Mouse (Mus musculus): ENCODE measurements around the gene Gm11627.
"Not testable (repeated sequence)": the region's sequence is repeated elsewhere in the genome, so short reads cannot be mapped to it uniquely, and the experiment has no call there.

Gene Gm11627

GRCm38 (mm10) chr11:102579165-102580033, at the start of gene Gm11627:
TSS of gene Gm11627 (minus strand) at chr11:102579461.
- DNase-seq (ENCODE audit: low read depth, low spot score): no peak
- Histone ChIP-seq H3K36me3 (ENCODE audit: control insufficient read depth, insufficient read depth, low read length, poor library complexity, severe bottlenecking) (no peaks in the 10 kb centered on the region), H3K27me3 (ENCODE audit: control insufficient read depth, insufficient read depth, low read length, poor library complexity, severe bottlenecking) (peaks cover 3% of the 10 kb centered on the region; the same call in 1 of the 2 replicates)

GRCm38 (mm10) chr11:102628529-102628928, 49.3 kb upstream of the Gm11627 start:
- DNase-seq (ENCODE audit: low read depth, low spot score): no peak
- Histone ChIP-seq H3K36me3 (ENCODE audit: control insufficient read depth, insufficient read depth, low read length, poor library complexity, severe bottlenecking) (no peaks in the 10 kb centered on the region), H3K27me3 (ENCODE audit: control insufficient read depth, insufficient read depth, low read length, poor library complexity, severe bottlenecking) (no peaks in the 10 kb centered on the region; the same call in 1 of the 2 replicates)

- H3K36me3 ChIP-seq (ENCODE audit: control insufficient read depth, insufficient read depth, low read length, poor library complexity, severe bottlenecking): no peaks in the 10 kb centered on the region
- DNase-seq (ENCODE audit: low read depth, low spot score): no peak
- H3K27me3 ChIP-seq (ENCODE audit: control insufficient read depth, insufficient read depth, low read length, poor library complexity, severe bottlenecking): no peaks in the 10 kb centered on the region; the same call in 1 of the 2 replicates
These were observed 48.1 kb upstream of the Gm11627 start for GRCm38 (mm10) chr11:102627171-102627931.

- Histone ChIP-seq H3K27me3 (ENCODE audit: control insufficient read depth, insufficient read depth, low read length, poor library complexity, severe bottlenecking) (no peaks in the 10 kb centered on the region; the same call in 1 of the 2 replicates), H3K36me3 (ENCODE audit: control insufficient read depth, insufficient read depth, low read length, poor library complexity, severe bottlenecking) (no peaks in the 10 kb centered on the region)
- no peak for DNase-seq (ENCODE audit: low read depth, low spot score)
These were observed 45.7 kb upstream of the Gm11627 start for GRCm38 (mm10) chr11:102624888-102625407.

GRCm38 (mm10) chr11:102623876-102624789, 44.9 kb upstream of the Gm11627 start:
- DNase-seq (ENCODE audit: low read depth, low spot score): no peak
- no peaks in the 10 kb centered on the region; the same call in 1 of the 2 replicates for H3K27me3 ChIP-seq (ENCODE audit: control insufficient read depth, insufficient read depth, low read length, poor library complexity, severe bottlenecking)
- no peaks in the 10 kb centered on the region for H3K36me3 ChIP-seq (ENCODE audit: control insufficient read depth, insufficient read depth, low read length, poor library complexity, severe bottlenecking)

GRCm38 (mm10) chr11:102619449-102619848, 40.2 kb upstream of the Gm11627 start:
- Histone ChIP-seq H3K36me3 (ENCODE audit: control insufficient read depth, insufficient read depth, low read length, poor library complexity, severe bottlenecking) (no peaks in the 10 kb centered on the region), H3K27me3 (ENCODE audit: control insufficient read depth, insufficient read depth, low read length, poor library complexity, severe bottlenecking) (no peaks in the 10 kb centered on the region; the same call in 1 of the 2 replicates)
- DNase-seq (ENCODE audit: low read depth, low spot score): no peak

- Histone ChIP-seq H3K27me3 (ENCODE audit: control insufficient read depth, insufficient read depth, low read length, poor library complexity, severe bottlenecking) (no peaks in the 10 kb centered on the region), H3K36me3 (ENCODE audit: control insufficient read depth, insufficient read depth, low read length, poor library complexity, severe bottlenecking) (no peaks in the 10 kb centered on the region)
- DNase-seq (ENCODE audit: low read depth, low spot score): no peak
These were observed 32.0 kb upstream of the Gm11627 start for GRCm38 (mm10) chr11:102611317-102611705.

GRCm38 (mm10) chr11:102610675-102611316, 31.5 kb upstream of the Gm11627 start:
- Histone ChIP-seq H3K27me3 (ENCODE audit: control insufficient read depth, insufficient read depth, low read length, poor library complexity, severe bottlenecking) (no peaks in the 10 kb centered on the region), H3K36me3 (ENCODE audit: control insufficient read depth, insufficient read depth, low read length, poor library complexity, severe bottlenecking) (no peaks in the 10 kb centered on the region)
- DNase-seq (ENCODE audit: low read depth, low spot score): no peak

GRCm38 (mm10) chr11:102610260-102610659, 31.0 kb upstream of the Gm11627 start:
- no peak for DNase-seq (ENCODE audit: low read depth, low spot score)
- Histone ChIP-seq H3K36me3 (ENCODE audit: control insufficient read depth, insufficient read depth, low read length, poor library complexity, severe bottlenecking) (no peaks in the 10 kb centered on the region), H3K27me3 (ENCODE audit: control insufficient read depth, insufficient read depth, low read length, poor library complexity, severe bottlenecking) (no peaks in the 10 kb centered on the region)

- Histone ChIP-seq H3K36me3 (ENCODE audit: control insufficient read depth, insufficient read depth, low read length, poor library complexity, severe bottlenecking) (no peaks in the 10 kb centered on the region), H3K27me3 (ENCODE audit: control insufficient read depth, insufficient read depth, low read length, poor library complexity, severe bottlenecking) (no peaks in the 10 kb centered on the region)
- DNase-seq (ENCODE audit: low read depth, low spot score): no peak
These were observed 30.2 kb upstream of the Gm11627 start for GRCm38 (mm10) chr11:102609483-102609882.

- Histone ChIP-seq H3K36me3 (ENCODE audit: control insufficient read depth, insufficient read depth, low read length, poor library complexity, severe bottlenecking) (no peaks in the 10 kb centered on the region), H3K27me3 (ENCODE audit: control insufficient read depth, insufficient read depth, low read length, poor library complexity, severe bottlenecking) (peaks cover 2% of the 10 kb centered on the region; the same call in 1 of the 2 replicates)
- DNase-seq (ENCODE audit: low read depth, low spot score): no peak
These were observed 29.4 kb upstream of the Gm11627 start for GRCm38 (mm10) chr11:102608691-102609090.

GRCm38 (mm10) chr11:102607686-102608548, 28.7 kb upstream of the Gm11627 start:
- H3K36me3 ChIP-seq (ENCODE audit: control insufficient read depth, insufficient read depth, low read length, poor library complexity, severe bottlenecking): no peaks in the 10 kb centered on the region
- no peak for DNase-seq (ENCODE audit: low read depth, low spot score)
- peaks cover 2% of the 10 kb centered on the region; the same call in 1 of the 2 replicates for H3K27me3 ChIP-seq (ENCODE audit: control insufficient read depth, insufficient read depth, low read length, poor library complexity, severe bottlenecking)

GRCm38 (mm10) chr11:102607201-102607600, 27.9 kb upstream of the Gm11627 start:
- H3K27me3 ChIP-seq (ENCODE audit: control insufficient read depth, insufficient read depth, low read length, poor library complexity, severe bottlenecking); H3K36me3 ChIP-seq (ENCODE audit: control insufficient read depth, insufficient read depth, low read length, poor library complexity, severe bottlenecking); DNase-seq (ENCODE audit: low read depth, low spot score): not testable (repeated sequence)
